Mouse (Mus musculus) cerebellum, postnatal 36 days (tissue): ENCODE results near the gene Pvr.

Experiments used
- DNase-seq, 2 experiments: peaks; one replicate each; pipeline ENCODE4 v3.0.0; 2021 to 2022; ENCODE audit warnings: mixed read lengths in 2 of 2

Gene Pvr

GRCm38 (mm10) chr7:19920506-19921261 lies at the start of gene Pvr:
TSS of gene Pvr (minus strand) at chr7:19921160.
- peak; percentile 63 to 66 for DNase-seq

DNA sequence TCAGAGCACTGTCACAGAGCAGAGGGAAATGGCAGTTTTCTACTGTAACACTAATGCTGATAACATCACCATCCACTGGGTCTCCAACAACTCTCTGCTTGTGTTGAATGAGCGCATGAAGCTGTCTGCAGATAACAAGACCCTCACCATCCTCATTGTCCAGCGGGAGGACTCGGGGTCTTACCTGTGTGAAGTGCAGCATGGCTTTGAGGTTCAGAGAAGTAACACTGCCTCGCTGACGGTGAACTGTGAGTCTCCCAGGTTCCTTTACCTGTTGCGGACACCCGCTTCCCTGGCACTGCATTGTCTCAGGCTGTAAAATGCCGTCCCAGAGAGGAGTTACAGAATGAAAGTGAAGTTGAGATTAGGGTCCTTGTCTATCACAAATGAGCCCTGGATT lies 49.2 kb upstream of the Pvr start:
- DNase-seq, result no peak

DNA sequence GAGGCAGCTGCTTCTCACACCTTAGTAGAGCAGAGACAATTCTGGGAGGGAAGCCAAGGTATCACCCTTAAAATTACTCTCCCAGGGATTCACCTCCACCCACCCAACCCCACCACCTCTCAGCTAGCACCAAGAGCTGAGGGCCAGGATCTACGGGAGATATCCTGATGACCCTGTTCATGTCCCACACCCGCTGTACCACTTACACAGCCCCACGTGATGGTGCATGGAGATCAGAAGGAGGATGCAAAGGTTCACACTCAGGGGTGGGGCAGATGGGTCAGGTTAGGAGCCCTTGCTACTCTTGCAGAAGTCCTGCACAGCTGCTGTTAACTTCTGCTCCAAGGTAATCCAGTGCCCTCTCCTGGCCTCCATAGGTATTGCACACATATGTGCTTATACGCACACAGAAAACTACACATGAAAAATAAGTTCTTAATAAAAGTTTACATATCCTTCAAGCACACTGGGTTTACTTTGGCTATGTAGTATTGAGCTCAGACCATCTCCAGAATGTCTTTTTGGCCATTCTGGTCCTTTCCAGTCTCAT lies 48.7 kb upstream of the Pvr start:
- DNase-seq, result no peak

DNA sequence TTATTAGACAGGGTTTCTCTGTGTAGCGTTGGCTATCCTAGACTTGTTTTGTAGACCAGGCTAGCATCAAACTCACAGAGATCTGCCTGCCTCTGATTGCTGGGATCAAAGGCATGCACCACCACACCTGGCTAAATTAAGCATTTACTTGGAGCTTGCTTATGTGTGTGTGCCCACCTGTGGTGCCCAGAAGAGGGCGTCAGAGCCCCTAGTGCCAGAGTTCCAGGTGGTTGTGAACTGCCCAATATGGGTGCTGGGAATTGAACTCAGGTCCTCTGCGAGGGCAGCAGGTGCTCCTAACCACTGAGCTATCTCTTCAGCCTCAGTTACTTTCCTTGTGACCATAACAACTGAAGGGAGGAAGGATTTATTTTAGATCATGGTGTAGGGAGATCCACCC lies 48.1 kb upstream of the Pvr start:
- no peak for DNase-seq

- no peak for DNase-seq
Measured at GRCm38 (mm10) chr7:19964985-19965579, 44.1 kb upstream of the Pvr start, which contains the start of gene Ceacam20. TSS of gene Ceacam20 (plus strand) at chr7:19965412.

- DNase-seq, result no peak
Measured at GRCm38 (mm10) chr7:19962423-19962822, 41.5 kb upstream of the Pvr start.

- peak; percentile 80 to 89 for DNase-seq
Measured at GRCm38 (mm10) chr7:19956341-19956781, 35.4 kb upstream of the Pvr start.

GRCm38 (mm10) chr7:19955861-19956260 lies 34.9 kb upstream of the Pvr start:
- DNase-seq, result no peak

DNA sequence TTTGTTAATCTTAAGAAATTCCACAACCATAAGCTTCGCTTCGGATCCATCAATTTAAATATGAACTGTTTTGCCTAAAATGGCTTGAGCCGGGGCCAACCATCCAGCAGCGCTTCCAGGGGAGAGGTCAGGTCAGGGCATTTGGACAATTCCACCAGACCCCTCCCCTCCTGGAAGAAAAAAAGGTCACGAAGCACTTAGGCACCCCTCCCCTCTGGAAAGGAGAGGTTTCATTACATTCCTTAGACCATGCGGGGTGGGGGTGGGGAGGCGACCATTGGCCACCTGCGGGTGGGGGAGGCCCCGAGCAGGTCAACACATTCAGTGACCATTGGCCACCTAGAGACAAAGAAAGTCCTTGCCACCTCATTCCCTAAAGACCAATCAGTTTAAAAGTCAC lies 32.1 kb upstream of the Pvr start:
- DNase-seq, result no peak

GRCm38 (mm10) chr7:19952320-19952986 lies 31.5 kb upstream of the Pvr start:
- DNase-seq, result no peak

- no peak for DNase-seq
Measured at GRCm38 (mm10) chr7:19950589-19950988, 29.6 kb upstream of the Pvr start, which contains the start of gene Igsf23. TSS of gene Igsf23 (minus strand) at chr7:19950756.

DNA sequence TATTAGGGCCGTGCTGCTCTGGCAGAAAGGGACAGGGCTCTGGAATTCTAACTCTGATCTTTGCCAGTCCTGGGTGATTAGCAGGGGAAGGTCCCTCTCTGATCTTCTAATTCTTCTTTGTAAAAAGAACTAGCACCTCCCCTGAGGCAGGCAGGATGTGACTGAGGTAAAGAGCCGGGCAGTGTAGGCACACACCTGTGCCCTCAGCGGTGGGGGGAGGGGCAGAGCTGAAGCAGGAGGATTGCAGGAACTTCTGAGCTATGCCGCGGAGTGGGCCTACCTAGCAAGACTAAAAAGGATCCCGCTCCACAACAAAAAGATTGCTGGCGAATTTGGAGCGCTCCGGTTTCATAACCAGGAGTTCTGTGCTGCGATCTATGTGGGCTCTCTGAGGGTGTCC lies 29.0 kb upstream of the Pvr start:
- no peak for DNase-seq

- DNase-seq, result no peak
Measured at GRCm38 (mm10) chr7:19948956-19949355, 28.0 kb upstream of the Pvr start.

GRCm38 (mm10) chr7:19945821-19946515 lies 25.0 kb upstream of the Pvr start:
- DNase-seq, result no peak

GRCm38 (mm10) chr7:19945201-19945600 lies 24.2 kb upstream of the Pvr start:
- no peak for DNase-seq

DNA sequence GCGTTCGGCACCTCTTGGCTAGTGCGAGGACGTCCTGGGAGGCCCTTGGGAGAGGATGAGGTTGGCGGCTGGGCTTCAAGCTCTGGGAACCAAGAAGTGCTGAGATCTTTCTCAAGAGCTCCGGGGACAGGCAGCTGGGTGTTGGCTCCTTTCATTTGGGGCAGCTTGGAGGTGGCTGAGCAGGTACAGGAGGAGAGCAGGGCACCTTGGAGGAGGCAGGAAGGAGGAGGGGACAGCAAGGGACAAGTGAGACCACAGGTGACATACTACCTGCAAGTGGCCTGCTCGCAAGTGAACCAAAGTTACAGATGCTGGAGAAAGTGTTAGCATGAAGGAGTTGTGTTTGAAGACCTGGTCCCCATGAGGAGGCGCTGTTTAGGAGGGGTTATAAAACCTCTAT lies 23.7 kb upstream of the Pvr start:
- no peak for DNase-seq

DNA sequence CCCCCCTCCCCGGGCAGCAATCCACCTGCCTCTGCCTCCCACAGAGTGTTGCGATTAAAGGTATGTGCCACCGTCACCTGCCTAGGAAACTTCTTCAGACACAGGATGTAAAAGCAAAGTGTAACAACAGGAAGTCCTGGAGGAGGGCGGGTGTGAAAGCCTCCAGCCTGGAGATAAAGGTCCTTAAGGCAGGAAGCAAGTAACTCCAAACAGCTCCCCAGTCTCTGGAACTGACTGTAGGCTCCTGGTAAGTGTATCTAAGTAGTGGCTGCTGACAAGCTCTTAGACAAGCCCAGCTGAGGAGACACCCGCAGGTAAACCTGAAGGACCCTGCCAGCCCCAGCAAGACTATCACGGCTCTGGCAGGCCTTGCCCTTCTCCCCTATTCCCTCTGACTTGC lies 19.3 kb upstream of the Pvr start:
- DNase-seq, result no peak

- peak; percentile 18 to 24 for DNase-seq
Measured at GRCm38 (mm10) chr7:19939555-19940235, 18.7 kb upstream of the Pvr start.

- DNase-seq, result no peak
Measured at GRCm38 (mm10) chr7:19937229-19937821, 16.4 kb upstream of the Pvr start.

DNA sequence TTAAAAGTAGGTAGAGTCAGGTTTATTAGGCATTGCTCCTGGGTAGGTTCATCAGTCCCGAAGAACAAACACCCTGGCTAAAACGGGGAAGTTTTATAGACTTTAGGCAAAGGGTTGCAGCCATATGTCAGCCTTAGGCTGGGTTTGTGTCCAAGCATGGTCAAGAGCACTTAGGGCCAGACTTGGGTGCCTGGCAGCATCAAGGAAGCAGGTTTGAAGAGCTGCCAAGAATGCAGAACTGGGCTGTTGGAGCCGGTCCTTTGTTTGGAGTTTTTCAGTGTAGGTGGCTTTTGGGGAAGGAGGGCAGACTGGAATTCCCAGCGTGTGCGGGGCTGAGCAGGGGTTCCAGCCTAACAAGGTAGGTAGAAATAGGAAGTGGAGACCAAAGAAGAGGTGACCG lies 15.0 kb upstream of the Pvr start:
- no peak for DNase-seq

DNA sequence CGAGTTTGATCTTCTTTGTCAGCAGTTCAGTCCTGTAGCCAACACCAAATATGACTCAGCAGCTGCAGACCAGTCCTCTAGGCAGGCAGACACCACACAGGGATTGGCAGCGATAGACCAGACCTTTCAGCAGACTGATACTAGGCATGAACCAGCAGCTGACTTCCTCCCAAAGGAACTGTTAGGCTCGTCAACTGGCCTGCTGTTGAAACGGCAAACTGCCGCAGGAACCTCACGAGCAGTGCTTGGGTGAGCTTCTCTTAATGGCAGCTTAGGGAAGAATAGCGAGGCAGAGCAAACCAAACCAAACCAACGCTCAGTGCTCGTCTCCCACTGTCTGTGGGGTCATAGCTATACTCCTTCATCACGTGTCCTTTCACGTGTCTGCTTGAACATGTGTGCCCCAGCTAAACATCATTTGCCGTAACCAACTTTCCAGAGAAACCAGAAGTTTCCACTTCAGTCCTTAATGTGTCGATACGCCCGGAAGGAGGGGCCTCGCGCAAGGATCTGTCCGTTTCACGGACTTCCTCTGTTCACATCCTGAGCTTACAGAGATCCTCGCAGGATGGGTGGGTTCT lies 14.3 kb upstream of the Pvr start:
- DNase-seq, result no peak
